Mouse (Mus musculus) liver, postnatal 0 days (tissue): ENCODE measurements around the gene Brpf3.

Experiments
- CTCF ChIP-seq: sonication (generic); IDR thresholded peaks from 2 replicates; pipeline ENCODE4 v1.5.1; 2016; ENCODE audit warnings: antibody characterized with exemption, low read depth
- EP300 ChIP-seq: IDR thresholded peaks from 2 replicates; pipeline ENCODE4 v1.6.1; 2016; ENCODE audit warnings: antibody characterized with exemption, low read depth, mild to moderate bottlenecking

- TF ChIP-seq CTCF = no peak
- no peak for TF ChIP-seq EP300
These were observed 46.2 kb downstream of the Brpf3 start for GRCm38 (mm10) chr17:28846974-28847617.
